Mouse (Mus musculus) olfactory bulb, adult 2 months (tissue): ENCODE data around the gene Vsnl1.

ENCODE experiments used
- CTCF ChIP-seq: fragments of 200-500 bp; IDR thresholded peaks from 2 replicates; pipeline ENCODE4 v1.5.1; 2012; ENCODE audit warnings: low read depth, mild to moderate bottlenecking, low read length, moderate library complexity; ENCODE audit not compliant: insufficient read depth
- POLR2A ChIP-seq: fragments of 200-500 bp; IDR thresholded peaks from 2 replicates; pipeline ENCODE4 v1.6.1; 2012; ENCODE audit warnings: mild to moderate bottlenecking, low read depth, low read length, moderate library complexity; ENCODE audit not compliant: insufficient read depth

DNA sequence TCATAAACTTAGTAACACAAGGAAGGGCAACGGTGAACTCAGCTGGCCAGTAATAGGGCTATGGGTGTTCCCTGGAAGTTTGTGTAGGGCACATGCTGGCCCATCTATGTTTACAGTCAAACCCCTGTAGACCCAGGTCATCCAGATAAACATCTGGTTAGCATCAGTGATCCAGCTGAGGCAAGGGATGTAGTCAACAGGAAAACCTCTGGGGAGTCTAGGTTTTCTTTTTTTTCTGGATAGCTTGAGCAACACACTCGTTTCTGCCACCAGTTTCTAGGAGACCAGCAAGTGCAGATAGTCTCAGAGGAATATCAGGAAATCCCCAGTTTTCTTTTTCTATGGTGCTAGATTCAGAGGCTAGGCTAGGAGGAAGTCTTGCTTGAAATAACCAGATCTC is 90.5 kb downstream of the Vsnl1 start:
- no peak for TF ChIP-seq CTCF
- no peak for TF ChIP-seq POLR2A
